Mouse (Mus musculus): ENCODE data around the gene Slc36a4.

DNA sequence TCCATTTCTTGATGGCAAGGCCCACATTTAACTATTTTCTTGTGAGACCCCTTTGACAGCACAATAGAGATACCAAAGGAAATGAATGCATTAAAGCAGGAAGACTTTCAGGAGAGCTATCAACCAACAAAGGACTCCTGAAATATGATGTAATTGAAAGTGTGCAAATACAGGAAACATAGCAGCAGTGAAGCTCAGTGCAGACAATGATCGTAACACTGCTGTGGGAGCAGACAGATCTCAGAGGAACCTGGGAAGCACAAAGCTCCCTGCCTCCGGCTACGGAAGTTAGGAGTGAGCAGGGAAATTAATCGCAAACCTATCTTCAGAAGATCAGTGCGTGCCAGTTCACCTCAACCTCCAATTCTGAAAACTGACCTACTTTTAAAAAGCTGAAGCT, 38.8 kb downstream of the Slc36a4 start:
- TF ChIP-seq POLR2A (IDR thresholded peaks at IDR 0.05; ENCODE audit: control insufficient read depth, extremely low read depth, insufficient read depth, low read length, poor library complexity), result no peak
- TF ChIP-seq CTCF (IDR thresholded peaks at IDR 0.05; ENCODE audit: borderline replicate concordance, control insufficient read depth, extremely low read depth, insufficient read depth, low read length, poor library complexity), result no peak
